ENCODE assay signal across 10 mouse cellular contexts in genomic region chr3:84848798-84849197, GRCm38 (mm10). TPM values are rescaled to one million over a fixed set of nuclear protein-coding genes. Genes with fewer than 3 reads are reported as not detected.
A peak's percentile ranks its signal among the peaks of the same experiment; 100 is the strongest.
DNase-seq lines count a peak whose midpoint lies in the region; ATAC-seq and TF ChIP-seq lines count a peak whose summit lies in the region.
"Had no signal": no experiment of that assay in that cellular context is flagged by ENCODE, and none has a peak within 500 bp of the region (broad histone marks: within the 10 kb centered on the region; RNA-seq: fewer than 3 reads in every experiment).

No protein-coding gene starts in this region.

- H3K4me2 ChIP-seq in kidney, postnatal 0 days (ENCODE audit: low read length) = no peak overlapping the region
- H3K4me2 ChIP-seq: liver, embryonic 15.5 days had no signal

- H3K9me3 ChIP-seq in G1E (replicated peaks) = no peaks in the 10 kb centered on the region
- no peaks in the 10 kb centered on the region for H3K9me3 ChIP-seq in kidney, postnatal 0 days (replicated peaks; ENCODE audit: low read length)
- H3K9me3 ChIP-seq: liver, embryonic 15.5 days had no signal

- peak; percentile 84 for ATAC-seq in G1E (ENCODE audit: extremely low read depth, insufficient number of reproducible peaks, low FRiP score, poor library complexity, severe bottlenecking)
- ATAC-seq in kidney, postnatal 0 days (replicated peaks; ENCODE audit: low FRiP score, low read depth) = no peak
- peak; percentile 88 for ATAC-seq in megakaryocyte-erythroid progenitor cell, adult 5-6 weeks (replicated peaks; ENCODE audit: low FRiP score, low TSS enrichment, poor library complexity, severe bottlenecking)
- ATAC-seq in erythroblast, adult 5-6 weeks (replicated peaks; ENCODE audit: low FRiP score, poor library complexity, severe bottlenecking) = no peak

- no peaks in the 10 kb centered on the region for H3K27me3 ChIP-seq in G1E (ENCODE audit: insufficient read depth, low read length)
- no peaks in the 10 kb centered on the region for H3K27me3 ChIP-seq in kidney, postnatal 0 days (ENCODE audit: insufficient read depth, low read length)
- H3K27me3 ChIP-seq: liver, embryonic 15.5 days had no signal

- TF ChIP-seq CTCF in G1E (IDR thresholded peaks at IDR 0.05; ENCODE audit: low read depth, low read length) = no peak
- no peak for TF ChIP-seq CTCF in kidney, postnatal 0 days (IDR thresholded peaks at IDR 0.05; ENCODE audit: low read depth)

- no peak overlapping the region for H3K9ac ChIP-seq in kidney, postnatal 0 days (ENCODE audit: low read depth, low read length)
- H3K9ac ChIP-seq: liver, embryonic 15.5 days had no signal

- H3K4me1 ChIP-seq in G1E (ENCODE audit: insufficient read depth, low read depth, low read length) = peaks cover 42% of the 10 kb centered on the region
- H3K4me1 ChIP-seq in kidney, postnatal 0 days (replicated peaks; ENCODE audit: insufficient read depth, low read length) = peaks cover 4% of the 10 kb centered on the region; the same call in 1 of the 2 replicates

- H3K36me3 ChIP-seq in G1E (replicated peaks) = peaks cover 25% of the 10 kb centered on the region
- H3K36me3 ChIP-seq in kidney, postnatal 0 days (ENCODE audit: insufficient read depth, low read length) = no peaks in the 10 kb centered on the region
- H3K36me3 ChIP-seq: liver, embryonic 15.5 days had no signal

- DNase-seq in adrenal gland, postnatal 10 days = peak; percentile 7
- DNase-seq in adrenal gland, postnatal 25 days = no peak
- no peak for DNase-seq in G1E (ENCODE audit: low spot score)
- DNase-seq in kidney, postnatal 0 days (ENCODE audit: low spot score) = peak; percentile 31
- no peak for DNase-seq in spleen, postnatal 14 days (ENCODE audit: low spot score in 2 of 2)
- DNase-seq in layer of hippocampus, adult 8-10 months (ENCODE audit: low spot score in 2 of 2) = no peak
- DNase-seq: cerebellum, adult 11 months had no signal

- 78% methylated on average over 4 of the region's 4 CpGs for WGBS in kidney, postnatal 0 days

- H3K4me3 ChIP-seq in G1E (ENCODE audit: low read depth, low read length) = no peak overlapping the region
- no peak overlapping the region for H3K4me3 ChIP-seq in kidney, postnatal 0 days (replicated peaks; ENCODE audit: low read depth, low read length)
- H3K4me3 ChIP-seq: liver, embryonic 15.5 days had no signal

- H3K27ac ChIP-seq in kidney, postnatal 0 days = no peak overlapping the region
- H3K27ac ChIP-seq: liver, embryonic 15.5 days had no signal

RNA-seq across cellular contexts. Expression of gene Fbxw7, which starts 33.7 kb away (rescaled TPM):
- 10 to 100 TPM; 14.2 to 16.8 TPM for total RNA-seq in adrenal gland, postnatal 10 days (2021)
- 19.3 and 22.1 TPM in 2 replicates for total RNA-seq in adrenal gland, postnatal 25 days (2021)
- total RNA-seq in G1E (2014; fragmentation: Nextera tagmentation) (13.4 and 16.8 TPM in 2 replicates), G1E (2017) (24.0 and 27.5 TPM in 2 replicates)
- polyA plus RNA-seq in G1E (2012) = 5.3 and 5.8 TPM in 2 replicates
- polyA plus RNA-seq in kidney, postnatal 0 days (2015; fragmentation: Nextera tagmentation; extraction: Ambion mirVana) = 7.6 and 7.7 TPM in 2 replicates
- 10.6 and 16.4 TPM in 2 replicates for total RNA-seq in megakaryocyte-erythroid progenitor cell, adult 5-6 weeks (2014; fragmentation: Nextera tagmentation)
- total RNA-seq in megakaryocyte-erythroid progenitor cell, adult 5-6 weeks (2017) = 18.9 and 19.7 TPM in 2 replicates
- total RNA-seq in layer of hippocampus, adult 8-10 months (2022) = 100 to 1,000 TPM; 154 to 165 (median 158) TPM
- 0.77 and 4.8 TPM in 2 replicates for total RNA-seq in erythroblast, adult 5-6 weeks (2015; ENCODE audit: low replicate concordance)
- 7.5 and 8.4 TPM in 2 replicates for total RNA-seq in erythroblast, adult 5-6 weeks (2017; ENCODE audit: low replicate concordance)

Comparison
In these comparisons a context has a peak if more than half of its experiments do, and no peak if none do; other contexts are left out.
1. DNase-seq: peak in adrenal gland, postnatal 10 days (single experiment) and kidney, postnatal 0 days (single experiment); none in adrenal gland, postnatal 25 days (single experiment), G1E (single experiment), spleen, postnatal 14 days (0 of 2) and layer of hippocampus, adult 8-10 months (0 of 2).
2. ATAC-seq: peak in G1E (single experiment) and megakaryocyte-erythroid progenitor cell, adult 5-6 weeks (single experiment); none in kidney, postnatal 0 days (single experiment) and erythroblast, adult 5-6 weeks (single experiment).